Mouse (Mus musculus): ENCODE results near the gene Epb41l1. TPM values are rescaled to one million over a fixed set of nuclear protein-coding genes. Genes with fewer than 3 reads are reported as not detected.
A peak's percentile ranks its signal among the peaks of the same experiment; 100 is the strongest.
"Not testable (repeated sequence)": the region's sequence is repeated elsewhere in the genome, so short reads cannot be mapped to it uniquely, and the experiment has no call there.

The Epb41l1 gene
- total RNA-seq (2021): 1 to 10 TPM; 4.3 to 4.9 TPM
- long read RNA-seq, experiment 1, partial matches to known transcripts: 0 of 3 reads
- long read RNA-seq, experiment 1, other reads (novel, unspliced or antisense): 3 of 3 reads
- long read RNA-seq, experiment 2, partial matches to known transcripts: 0 of 10 reads
- long read RNA-seq, experiment 2, other reads (novel, unspliced or antisense): 10 of 10 reads

DNA sequence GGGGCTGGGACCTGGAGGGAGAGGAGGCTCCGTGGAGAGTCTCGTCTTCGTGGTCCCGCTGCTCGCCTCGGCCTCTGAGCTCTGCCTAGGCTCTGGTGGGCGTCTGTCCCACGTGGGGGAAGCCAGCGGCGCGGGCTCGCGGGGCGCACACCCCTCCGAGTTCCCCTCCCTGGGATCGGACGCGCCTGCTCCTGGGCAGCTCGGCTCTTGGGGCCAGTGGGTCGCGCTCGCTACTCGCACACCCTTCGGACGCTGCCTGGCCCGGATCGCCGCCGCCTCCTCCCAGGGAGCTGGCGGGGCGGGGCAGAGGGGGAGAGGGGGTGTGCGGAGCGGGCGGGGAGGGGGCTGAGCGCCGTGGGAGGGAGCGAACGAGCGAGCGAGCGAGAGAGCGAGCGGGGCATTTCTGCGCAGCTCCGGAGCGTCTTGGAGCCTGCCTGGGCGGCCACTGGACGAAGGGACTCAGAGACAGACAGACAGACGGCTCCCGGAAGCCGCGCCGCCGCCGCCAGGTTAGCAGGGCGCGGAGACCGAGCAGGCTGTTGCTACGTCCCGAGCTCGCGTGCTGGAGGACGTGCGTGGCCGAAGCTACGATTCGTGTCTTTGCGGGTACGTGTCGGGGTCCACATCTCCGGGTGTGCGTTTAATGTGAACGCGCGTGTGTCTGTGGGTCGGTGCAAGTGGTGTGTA, at the start of gene Epb41l1:
Epb41l1 (plus strand) TSS at position 216 of the 687 bp plus-strand sequence.
- DNase-seq: peak; percentile 14 to 38
- intact Hi-C loops (cut with DNase I): loop anchor here (5.0 kb wide), 1 partner anchor 76 kb away; no protein-coding TSS in a partner anchor

DNA sequence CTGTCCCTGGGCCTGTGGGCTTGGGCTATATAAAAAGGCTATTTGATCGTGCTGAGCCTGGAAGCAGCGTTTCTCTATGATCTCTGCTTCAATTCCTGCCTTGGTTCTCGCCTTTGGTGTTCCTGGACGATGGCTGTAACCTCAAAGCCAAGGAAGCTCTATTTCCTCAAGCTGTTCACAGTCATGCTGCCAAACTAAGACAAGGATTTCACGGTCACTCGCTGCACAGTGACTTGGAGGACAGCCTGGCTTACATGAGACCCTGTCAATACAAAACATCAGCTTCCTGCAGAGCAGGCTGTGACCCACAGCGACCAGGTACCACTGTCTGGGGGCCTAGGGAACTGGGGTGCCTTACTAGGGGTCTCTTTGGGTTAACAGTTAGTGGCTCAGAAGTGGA, 43.8 kb upstream of the Epb41l1 start:
- no peak for DNase-seq
- intact Hi-C loops (cut with DNase I): no loop called here

DNA sequence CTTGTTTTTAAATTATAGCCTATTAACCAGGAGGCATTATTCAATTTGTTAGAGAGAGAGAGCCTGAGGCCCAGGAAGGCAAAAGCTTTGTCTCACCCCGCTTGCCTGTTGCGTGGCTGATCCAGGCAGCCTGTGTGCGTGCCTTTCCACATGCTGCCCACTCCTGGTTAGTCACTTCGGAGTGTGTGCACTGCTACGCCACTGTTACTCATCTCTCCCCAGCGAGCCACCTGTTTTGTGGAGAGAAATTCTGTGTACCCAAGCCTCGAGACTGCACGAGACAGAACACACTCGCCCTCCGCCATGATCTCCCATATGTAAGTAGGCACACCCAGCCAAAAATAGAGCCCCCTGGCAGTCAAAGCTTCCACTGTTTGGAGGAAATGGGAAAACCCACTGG, 40.8 kb upstream of the Epb41l1 start:
- intact Hi-C loops (cut with DNase I): no loop called here
- DNase-seq: no peak

DNA sequence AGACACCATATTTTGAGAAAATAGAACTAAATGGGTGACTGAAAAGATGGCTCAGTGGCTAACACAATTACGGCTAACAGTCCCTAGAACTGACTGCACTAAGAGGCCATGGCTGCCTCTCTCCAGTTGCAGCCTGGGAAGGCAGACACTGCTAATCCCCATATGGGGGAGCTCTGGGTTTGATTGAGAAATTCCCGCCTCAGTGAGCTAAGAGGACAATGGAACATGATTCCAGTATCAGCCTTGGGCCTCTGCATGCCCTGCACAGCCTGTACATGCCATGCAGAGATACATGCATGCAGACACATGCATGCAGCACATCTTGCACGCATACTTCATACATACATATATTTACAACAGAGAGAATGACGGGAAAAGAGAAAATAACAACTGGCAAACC, 39.4 kb upstream of the Epb41l1 start:
- intact Hi-C loops (cut with DNase I): no loop called here

DNA sequence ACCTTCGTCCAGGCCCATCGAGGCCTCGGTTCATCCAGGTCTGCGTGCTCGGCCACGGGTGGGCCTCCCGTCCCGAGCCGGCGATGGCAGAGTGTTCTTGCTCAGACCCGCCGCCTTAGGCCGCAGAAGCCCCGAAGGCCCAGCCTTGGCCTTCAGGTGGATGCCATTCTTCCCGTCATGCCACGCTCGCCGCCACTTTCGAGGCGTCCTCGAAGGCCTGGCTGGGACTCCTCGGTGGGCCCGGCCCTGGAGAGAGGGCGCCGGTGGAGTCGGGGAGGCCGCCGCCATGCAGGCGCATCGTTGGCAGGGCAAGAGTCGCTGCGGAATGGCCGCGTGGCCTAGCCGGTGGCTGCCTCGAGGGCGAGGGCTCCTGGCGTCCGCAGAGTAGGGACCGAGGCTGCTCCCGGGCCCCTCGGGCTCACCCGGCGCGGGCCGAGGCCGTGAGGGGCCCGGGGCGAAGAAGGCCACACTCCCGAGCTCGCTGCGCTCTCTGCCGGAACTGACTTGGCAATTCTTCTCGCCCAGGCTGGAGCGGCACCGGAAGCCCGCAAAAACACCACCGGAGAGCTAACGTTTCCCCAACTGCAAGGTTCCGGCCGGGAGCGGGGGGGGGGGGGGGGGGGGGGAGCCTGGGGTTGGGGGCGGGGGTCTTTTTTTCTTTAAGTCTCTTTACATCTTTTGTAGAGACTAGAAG, 28.1 kb upstream of the Epb41l1 start:
- intact Hi-C loops (cut with DNase I): not testable (repeated sequence)
- DNase-seq: peak; percentile 64 to 71

More for the DNA sequence above, 39.4 kb upstream of the Epb41l1 start:
- DNase-seq: no peak

DNA sequence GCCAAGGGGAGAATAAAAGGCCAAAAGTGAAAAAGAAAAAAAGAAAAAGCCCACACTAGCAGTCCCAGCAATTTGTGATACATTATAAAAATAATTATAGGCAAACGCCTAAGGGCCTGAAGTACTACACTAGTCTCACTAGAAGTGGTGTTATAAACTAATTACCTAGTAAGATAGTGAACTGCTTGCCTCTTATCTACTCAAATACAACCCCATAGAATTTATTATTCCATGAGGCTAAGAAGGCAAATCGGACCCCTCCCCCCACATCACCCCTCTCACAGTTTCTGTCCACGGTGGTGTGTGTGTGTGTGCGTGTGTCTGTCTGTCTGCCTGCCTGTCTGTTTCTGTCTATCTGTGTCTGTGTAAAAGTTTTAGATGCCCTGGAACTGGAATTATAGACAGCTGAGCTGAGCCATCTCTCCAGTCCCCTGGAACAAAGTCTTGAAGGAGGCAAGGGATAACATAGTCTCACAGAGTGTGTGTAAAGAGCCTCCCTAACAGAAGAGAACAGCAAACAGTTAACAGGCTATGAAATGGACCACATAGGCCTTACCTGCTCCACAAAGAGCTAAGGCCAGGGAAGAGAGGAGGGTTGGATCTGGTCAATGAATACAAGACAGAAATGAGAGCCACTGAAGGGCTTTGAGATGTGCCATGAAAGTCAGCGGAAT, 27.4 kb upstream of the Epb41l1 start:
- intact Hi-C loops (cut with DNase I): no loop called here
- DNase-seq: no peak

DNA sequence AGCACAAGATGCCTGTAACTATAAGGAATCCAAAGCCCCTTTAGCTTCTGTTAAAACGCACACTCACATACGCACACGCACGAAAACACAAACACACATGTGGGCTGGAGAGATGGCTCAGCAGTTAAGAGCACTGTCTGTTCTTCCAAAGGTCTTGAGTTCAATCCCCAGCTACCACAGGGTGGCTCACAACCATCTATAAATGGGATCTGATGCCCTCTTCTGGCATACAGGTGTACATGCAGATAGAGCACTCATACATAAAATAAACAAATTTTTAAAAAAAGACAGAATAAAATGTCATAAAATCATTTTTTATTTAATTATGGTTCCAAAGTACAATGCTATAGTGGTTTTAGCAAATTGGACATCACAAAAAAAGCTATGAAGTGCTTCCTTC, 26.4 kb upstream of the Epb41l1 start:
- intact Hi-C loops (cut with DNase I): no loop called here
- no peak for DNase-seq

DNA sequence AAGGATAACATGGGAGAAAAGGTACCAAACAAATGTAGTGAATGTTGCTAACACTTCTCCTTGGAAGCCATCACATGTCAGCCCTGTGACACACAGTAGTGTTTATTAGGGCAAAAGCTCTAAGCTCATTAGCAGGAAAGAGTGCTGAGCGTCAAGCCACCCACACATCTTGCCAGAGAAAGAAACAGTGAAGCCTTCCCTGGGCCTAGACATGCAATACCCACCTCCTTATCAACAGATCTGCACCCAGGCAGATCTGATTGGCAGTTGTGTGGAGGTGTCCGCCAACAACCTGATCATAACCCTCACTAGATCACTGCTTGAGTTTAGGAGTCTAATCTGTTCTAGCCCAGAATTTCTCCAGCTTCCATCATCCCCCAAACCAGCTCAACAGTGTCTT, 24.6 kb upstream of the Epb41l1 start:
- no peak for DNase-seq
- intact Hi-C loops (cut with DNase I): no loop called here

DNA sequence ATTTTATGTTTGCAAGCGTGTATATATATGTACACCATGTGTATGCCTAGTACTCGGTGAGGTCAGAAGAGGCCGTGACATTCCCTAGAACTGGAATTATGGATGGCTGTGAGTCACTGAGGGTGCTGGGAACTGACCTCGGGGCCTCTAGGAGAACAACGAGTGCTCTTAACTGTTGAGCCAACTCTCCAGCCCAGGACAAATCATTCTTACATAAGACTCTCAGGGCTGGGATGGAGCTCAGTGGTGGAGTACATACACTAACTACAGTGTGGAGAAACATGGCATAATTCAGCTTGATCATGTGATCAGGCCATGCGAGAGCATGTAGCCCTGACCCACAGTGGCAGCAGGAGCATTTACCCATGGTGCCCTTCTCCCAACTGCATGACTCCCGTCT, 22.7 kb upstream of the Epb41l1 start:
- intact Hi-C loops (cut with DNase I): no loop called here

DNA sequence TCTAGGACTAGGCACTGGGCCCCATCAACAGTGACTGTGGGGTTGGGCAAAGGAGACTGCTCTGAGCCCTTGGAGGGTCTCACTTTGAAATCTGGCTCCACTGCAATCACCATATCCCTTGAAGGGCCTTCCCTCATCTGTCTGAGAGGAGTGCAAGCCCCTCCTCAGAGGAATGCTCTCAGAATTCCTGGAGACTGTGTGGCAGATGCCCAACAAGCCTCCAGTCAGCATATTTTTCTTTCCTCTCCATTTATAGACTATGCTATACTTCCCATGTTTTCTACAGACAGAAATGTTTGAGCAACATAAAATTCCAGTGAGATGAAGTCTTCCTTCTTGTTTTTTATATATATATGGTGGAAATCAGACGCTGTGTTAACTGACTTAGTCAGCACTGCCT, 21.2 kb upstream of the Epb41l1 start:
- DNase-seq: no peak
- intact Hi-C loops (cut with DNase I): no loop called here

More for the DNA sequence above, 22.7 kb upstream of the Epb41l1 start:
- DNase-seq: no peak

DNA sequence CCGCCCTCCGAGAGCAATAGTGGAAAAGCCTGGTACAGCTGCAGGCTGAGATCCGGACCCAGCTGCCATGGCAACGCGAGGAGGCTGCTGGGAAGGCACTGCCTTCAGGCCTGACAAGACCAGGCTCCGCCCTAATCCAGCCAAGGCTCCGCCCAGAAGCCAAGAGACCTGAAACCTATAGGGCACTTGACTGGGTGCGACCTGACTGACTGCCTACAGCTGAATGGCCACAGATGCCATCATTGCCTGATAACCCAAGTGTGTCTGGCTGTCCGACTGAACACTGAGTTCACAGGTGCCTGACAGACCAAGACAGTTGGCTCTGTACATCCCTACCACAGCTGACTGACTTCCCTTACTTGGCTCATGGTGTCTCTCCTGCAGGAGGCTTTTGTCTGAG, 19.4 kb upstream of the Epb41l1 start:
- DNase-seq: no peak
- intact Hi-C loops (cut with DNase I): no loop called here

DNA sequence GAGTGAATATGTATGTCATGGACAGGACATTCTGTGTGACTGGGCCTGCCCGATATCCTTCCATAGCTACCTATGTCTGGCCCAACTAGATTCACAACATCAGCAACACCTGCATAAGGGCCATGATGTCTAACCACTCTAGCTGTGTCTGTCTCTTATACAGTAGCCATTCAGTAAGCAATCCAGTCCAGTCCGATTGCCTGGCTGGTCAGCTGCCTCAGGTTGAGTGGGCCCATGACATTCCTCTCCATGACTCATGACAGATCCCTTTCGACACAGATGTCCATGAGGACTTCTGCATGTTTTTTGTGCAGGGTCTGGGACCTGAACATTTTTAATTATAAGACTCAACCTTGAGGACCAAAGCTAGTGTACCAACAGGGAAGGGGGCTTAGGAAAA, 18.7 kb upstream of the Epb41l1 start:
- intact Hi-C loops (cut with DNase I): no loop called here
- no peak for DNase-seq

DNA sequence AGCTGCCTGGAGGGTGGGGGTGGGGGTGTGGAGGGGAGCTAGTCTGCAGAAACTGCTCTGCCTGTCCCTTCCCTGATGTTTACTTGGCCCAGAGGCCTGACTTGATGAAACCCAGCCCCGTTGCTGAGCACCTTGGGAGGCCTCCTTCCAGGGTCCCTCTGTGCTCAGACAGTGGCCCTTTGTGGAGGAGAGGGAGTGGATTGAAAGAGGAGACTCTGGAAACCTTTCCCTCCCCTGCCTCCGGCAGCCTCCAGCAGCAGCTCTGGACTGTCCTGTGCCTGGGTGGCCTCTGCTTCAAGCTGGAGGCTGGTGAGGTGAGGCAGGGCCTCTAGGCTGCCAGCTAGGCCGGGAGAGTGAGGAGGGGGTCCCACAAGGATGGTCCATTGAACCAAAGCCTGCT, 13.7 kb upstream of the Epb41l1 start:
- no peak for DNase-seq
- intact Hi-C loops (cut with DNase I): no loop called here

DNA sequence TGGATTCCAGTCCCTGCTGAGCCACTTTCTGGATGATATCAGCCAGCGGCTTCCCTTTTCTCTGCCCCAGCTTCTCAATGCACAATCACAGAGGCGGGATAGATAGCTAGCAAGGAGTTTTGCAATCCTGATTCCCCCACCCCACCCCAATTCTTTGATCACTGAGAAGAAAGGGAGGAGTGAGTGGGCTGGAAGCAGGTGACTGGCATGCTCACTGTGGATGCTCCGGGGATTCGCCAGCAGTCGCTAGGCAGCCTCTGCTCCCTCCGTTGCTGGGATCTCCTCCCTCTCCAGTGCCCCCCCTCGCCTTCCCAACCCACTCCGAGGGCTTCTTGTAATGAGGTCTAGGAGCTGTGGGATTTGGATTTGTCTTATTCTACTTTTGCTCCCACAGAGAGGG, 12.5 kb upstream of the Epb41l1 start:
- DNase-seq: no peak
- intact Hi-C loops (cut with DNase I): no loop called here

DNA sequence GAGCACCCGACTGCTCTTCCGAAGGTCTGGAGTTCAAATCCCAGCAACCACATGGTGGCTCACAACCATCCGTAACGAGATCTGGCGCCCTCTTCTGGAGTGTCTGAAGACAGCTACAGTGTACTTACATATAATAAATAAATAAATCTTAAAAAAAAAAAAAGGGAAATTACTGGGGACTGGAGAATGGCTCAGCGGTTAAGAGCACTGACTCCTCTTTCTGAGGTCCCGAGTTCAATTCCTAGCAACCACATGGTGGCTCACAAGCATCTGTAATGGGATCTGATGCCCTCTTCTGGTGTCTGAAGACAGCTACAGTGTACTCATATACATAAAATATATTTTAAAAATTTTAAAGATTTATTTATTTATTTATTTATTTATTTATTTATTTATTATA, 9.4 kb upstream of the Epb41l1 start:
- intact Hi-C loops (cut with DNase I); DNase-seq: not testable (repeated sequence)

DNA sequence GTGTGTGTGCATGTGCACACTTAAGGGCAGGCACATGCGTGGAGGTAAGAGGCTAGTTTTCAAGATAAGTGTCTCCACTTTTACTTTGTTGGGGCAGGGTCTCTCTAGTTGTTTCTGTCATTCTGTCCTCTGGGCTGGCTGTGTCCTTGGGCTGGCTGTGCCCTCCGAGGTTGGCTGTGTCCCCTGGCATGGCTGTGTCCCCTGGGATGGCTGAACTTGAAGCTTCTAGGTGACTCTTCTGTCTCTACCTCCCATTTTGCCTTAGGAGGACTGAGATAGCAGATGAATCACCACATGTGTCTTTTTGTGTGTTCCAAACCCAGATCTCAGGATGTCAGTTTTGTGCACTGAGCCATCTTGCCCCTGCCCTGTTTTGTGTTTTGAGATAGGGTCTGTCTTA, 5.7 kb upstream of the Epb41l1 start:
- DNase-seq: no peak
- intact Hi-C loops (cut with DNase I): no loop called here

DNA sequence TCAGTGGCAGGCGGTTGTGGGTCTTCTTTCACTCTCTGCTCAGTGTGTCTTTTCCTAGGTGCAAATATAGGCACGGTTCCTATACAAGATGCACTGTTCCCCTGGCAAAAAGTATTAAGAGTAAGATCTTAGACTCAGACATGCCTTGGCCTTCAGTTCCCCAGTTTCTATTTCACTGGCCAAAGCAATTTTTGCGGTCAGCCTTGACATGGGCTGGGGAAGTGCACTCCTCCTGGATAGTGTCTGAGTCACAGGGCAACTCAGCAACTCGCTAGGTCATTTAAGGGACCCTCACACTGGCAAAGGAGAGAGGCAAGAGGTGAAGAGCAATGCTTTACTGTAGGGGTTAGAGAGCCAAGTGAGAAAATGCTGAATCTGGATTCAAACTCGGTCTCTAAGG, 5.0 kb upstream of the Epb41l1 start:
- intact Hi-C loops (cut with DNase I): no loop called here
- no peak for DNase-seq

DNA sequence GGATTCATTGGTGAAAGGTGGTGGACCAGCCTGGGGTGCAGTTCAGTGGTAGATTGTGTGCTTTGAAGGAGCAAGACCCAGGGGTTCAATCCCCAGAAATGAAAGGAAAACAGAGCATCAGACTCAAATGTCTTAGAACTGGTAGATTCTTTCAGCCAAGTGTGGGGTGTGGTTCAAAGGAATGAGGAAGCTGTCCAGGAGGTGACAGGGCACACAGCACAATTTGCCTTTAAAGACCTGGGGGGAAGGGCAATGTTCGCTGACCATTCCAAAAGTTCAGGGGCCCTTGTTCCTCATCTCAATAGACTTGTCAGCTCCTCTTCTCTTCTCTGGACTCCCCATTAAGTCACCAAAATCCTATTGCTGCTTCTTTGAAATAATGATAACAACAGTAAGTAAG, 3.5 kb upstream of the Epb41l1 start:
- intact Hi-C loops (cut with DNase I): no loop called here

DNA sequence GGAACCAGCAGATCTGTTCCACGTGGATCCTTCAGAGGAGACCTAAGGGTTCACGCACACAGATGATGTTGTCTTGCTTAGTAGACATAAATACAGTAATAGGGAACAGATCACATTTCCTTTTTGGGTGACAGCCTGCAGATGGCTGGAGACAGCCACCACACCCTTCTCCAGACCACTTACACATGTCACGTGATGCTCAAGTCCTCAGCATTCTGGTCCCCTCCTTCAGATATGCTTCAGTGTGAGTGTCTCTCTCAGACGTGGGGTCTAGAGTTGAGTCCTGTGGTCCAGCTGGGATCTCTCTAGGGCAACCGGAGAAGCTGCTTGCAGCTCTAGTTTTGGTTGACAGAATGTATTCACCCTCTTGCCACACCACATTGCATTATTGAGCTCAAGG, 2.2 kb upstream of the Epb41l1 start:
- DNase-seq: no peak
- intact Hi-C loops (cut with DNase I): no loop called here

More for the DNA sequence above, 3.5 kb upstream of the Epb41l1 start:
- no peak for DNase-seq

DNA sequence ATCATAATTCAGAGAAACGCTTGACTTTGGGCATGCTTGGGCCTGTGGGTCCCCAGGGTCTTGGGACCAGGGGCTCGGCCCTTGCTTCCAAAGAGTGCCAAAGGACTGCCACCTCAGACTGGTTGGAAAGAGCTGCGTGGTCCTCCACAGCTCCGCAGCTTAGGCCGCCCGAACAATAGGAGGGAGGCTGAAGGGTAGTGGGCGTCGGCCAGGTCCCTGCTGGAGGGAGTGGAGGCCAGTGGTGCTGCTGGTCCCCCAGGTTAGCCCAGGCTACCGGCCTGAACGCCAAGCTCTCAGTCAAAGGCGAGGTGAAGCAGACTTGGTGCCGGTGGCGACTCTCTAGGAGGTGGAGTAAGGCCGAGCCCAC, 399 bp upstream of the Epb41l1 start:
- intact Hi-C loops (cut with DNase I): loop anchor here (5.0 kb wide), 1 partner anchor 77 kb away; no protein-coding TSS in a partner anchor
- DNase-seq: peak in 1 of 2 experiments; percentile 22
